Mouse (Mus musculus): ENCODE measurements around the gene Ubn1. TPM values are rescaled to one million over a fixed set of nuclear protein-coding genes. Genes with fewer than 3 reads are reported as not detected.

The Ubn1 gene
- polyA plus RNA-seq, 1 experiment from 2014 or later = 27.7 TPM

- no peaks in the 10 kb centered on the region for H3K27me3 ChIP-seq
- ChIA-PET CTCF (interaction anchor here (1.3 kb wide), 1 partner anchor 34 kb away, joined by 4 read pairs; no protein-coding TSS in a partner anchor), POLR2A (interaction anchor here (1.3 kb wide), 1 partner anchor 42 kb away, joined by 3 read pairs; no protein-coding TSS in a partner anchor)
- in situ Hi-C loops (cut with MboI; ENCODE audit: low pct_unique_long_range_greater_than_20kb) = loop anchor here (5.0 kb wide), 1 partner anchor 47 kb away; no protein-coding TSS in a partner anchor
- ATAC-seq = no peak
- TF ChIP-seq CTCF (IDR thresholded peaks at IDR 0.05) = no peak
- no peak for DNase-seq (ENCODE audit: low read depth, low spot score)
Observed at GRCm38 (mm10) chr16:5014578-5014977, 35.3 kb upstream of the Ubn1 start.

GRCm38 (mm10) chr16:5024021-5024420 lies 25.8 kb upstream of the Ubn1 start:
- in situ Hi-C loops (cut with MboI; ENCODE audit: low pct_unique_long_range_greater_than_20kb) = no loop called here
- no peaks in the 10 kb centered on the region for H3K27me3 ChIP-seq
- ChIA-PET POLR2A (no interaction called here), CTCF (interaction anchor here (1.4 kb wide), 1 partner anchor 10 kb away, joined by 5 read pairs; no protein-coding TSS in a partner anchor)
- DNase-seq (ENCODE audit: low read depth, low spot score) = no peak
- TF ChIP-seq CTCF (IDR thresholded peaks at IDR 0.05) = no peak
- ATAC-seq = no peak

- no peak for ATAC-seq
- CTCF ChIA-PET = interaction anchor here (1.6 to 2.0 kb wide), 2 partner anchors 12 to 14 kb away, joined by 4 to 6 read pairs; no protein-coding TSS in a partner anchor
- H3K27me3 ChIP-seq = no peaks in the 10 kb centered on the region
- in situ Hi-C loops (cut with MboI; ENCODE audit: low pct_unique_long_range_greater_than_20kb) = no loop called here
- POLR2A ChIA-PET = no interaction called here
- TF ChIP-seq CTCF (IDR thresholded peaks at IDR 0.05) = no peak
- no peak for DNase-seq (ENCODE audit: low read depth, low spot score)
Observed at GRCm38 (mm10) chr16:5029847-5030246, 20.0 kb upstream of the Ubn1 start.

- in situ Hi-C loops (cut with MboI; ENCODE audit: low pct_unique_long_range_greater_than_20kb) = no loop called here
- DNase-seq (ENCODE audit: low read depth, low spot score) (no peak), ATAC-seq (no peak)
- CTCF ChIA-PET = interaction anchor here (1.2 kb wide), 1 partner anchor 10 kb away, joined by 3 read pairs; no protein-coding TSS in a partner anchor
- no peaks in the 10 kb centered on the region for H3K27me3 ChIP-seq
- POLR2A ChIA-PET = no interaction called here
- no peak for TF ChIP-seq CTCF (IDR thresholded peaks at IDR 0.05)
Observed at GRCm38 (mm10) chr16:5035591-5035990, 14.3 kb upstream of the Ubn1 start.

- POLR2A ChIA-PET = interaction anchor here (0.6 to 0.9 kb wide), 2 partner anchors 20 to 122 kb away, joined by 3 read pairs; no protein-coding TSS in a partner anchor
Observed at GRCm38 (mm10) chr16:5036649-5037234, 13.1 kb upstream of the Ubn1 start.

GRCm38 (mm10) chr16:5045322-5045721 lies 4.5 kb upstream of the Ubn1 start:
- no peak for DNase-seq (ENCODE audit: low read depth, low spot score)
- CTCF ChIA-PET = interaction anchor here (1.0 kb wide), 1 partner anchor 9 kb away, joined by 3 read pairs; no protein-coding TSS in a partner anchor
- no peak for TF ChIP-seq CTCF (IDR thresholded peaks at IDR 0.05)
- POLR2A ChIA-PET = no interaction called here
- H3K27me3 ChIP-seq = no peaks in the 10 kb centered on the region
- ATAC-seq = no peak
- in situ Hi-C loops (cut with MboI; ENCODE audit: low pct_unique_long_range_greater_than_20kb) = no loop called here

More at GRCm38 (mm10) chr16:5036649-5037234, 13.1 kb upstream of the Ubn1 start:
- TF ChIP-seq CTCF (IDR thresholded peaks at IDR 0.05) = no peak
- in situ Hi-C loops (cut with MboI; ENCODE audit: low pct_unique_long_range_greater_than_20kb) = no loop called here
- H3K27me3 ChIP-seq = no peaks in the 10 kb centered on the region
- CTCF ChIA-PET = interaction anchor here (1.0 to 1.7 kb wide), 4 partner anchors 9 to 80 kb away, joined by 3 read pairs; partner anchors contain the start of gene Rogdi
- peak; percentile 55 for DNase-seq (ENCODE audit: low read depth, low spot score)
- ATAC-seq = peak; percentile 62

- ChIA-PET CTCF (no interaction called here), POLR2A (interaction anchor here (1.2 to 1.3 kb wide), 2 partner anchors 21 to 39 kb away, joined by 3 read pairs; no protein-coding TSS in a partner anchor)
- TF ChIP-seq CTCF (IDR thresholded peaks at IDR 0.05) = no peak
- H3K27me3 ChIP-seq = no peaks in the 10 kb centered on the region
- in situ Hi-C loops (cut with MboI; ENCODE audit: low pct_unique_long_range_greater_than_20kb) = no loop called here
- ATAC-seq = peak; percentile 32
- DNase-seq (ENCODE audit: low read depth, low spot score) = no peak
Observed at GRCm38 (mm10) chr16:5049182-5049773, 579 bp upstream of the Ubn1 start.

- POLR2A ChIA-PET = interaction anchor here (1.2 to 3.3 kb wide), 4 partner anchors 11 to 85 kb away, joined by 3 to 11 read pairs (median 3); no protein-coding TSS in a partner anchor
Observed at GRCm38 (mm10) chr16:5050251-5051110, 624 bp downstream of the Ubn1 start.

GRCm38 (mm10) chr16:5058114-5058513 lies 8.3 kb downstream of the Ubn1 start:
- DNase-seq (ENCODE audit: low read depth, low spot score) (no peak), ATAC-seq (no peak)
- no peak for TF ChIP-seq CTCF (IDR thresholded peaks at IDR 0.05)
- POLR2A ChIA-PET = no interaction called here
- no peaks in the 10 kb centered on the region for H3K27me3 ChIP-seq
- CTCF ChIA-PET = interaction anchor here (0.9 to 1.2 kb wide), 5 partner anchors 11 to 87 kb away, joined by 3 to 4 read pairs (median 4); no protein-coding TSS in a partner anchor
- in situ Hi-C loops (cut with MboI; ENCODE audit: low pct_unique_long_range_greater_than_20kb) = loop anchor here (10.0 kb wide), 1 partner anchor 87 kb away; the partner anchor contains the start of gene Sec14l5

More at GRCm38 (mm10) chr16:5050251-5051110, 624 bp downstream of the Ubn1 start:
- ATAC-seq (peak; percentile 65), DNase-seq (ENCODE audit: low read depth, low spot score) (no peak)
- CTCF ChIA-PET = interaction anchor here (0.8 kb wide), 1 partner anchor 85 kb away, joined by 3 read pairs; no protein-coding TSS in a partner anchor
- in situ Hi-C loops (cut with MboI; ENCODE audit: low pct_unique_long_range_greater_than_20kb) = loop anchor here (10.0 kb wide), 1 partner anchor 94 kb away; the partner anchor contains the start of gene Sec14l5
- TF ChIP-seq CTCF (IDR thresholded peaks at IDR 0.05) = no peak
- no peaks in the 10 kb centered on the region for H3K27me3 ChIP-seq

GRCm38 (mm10) chr16:5063472-5063871 lies 13.6 kb downstream of the Ubn1 start:
- in situ Hi-C loops (cut with MboI; ENCODE audit: low pct_unique_long_range_greater_than_20kb) = no loop called here
- no peak for ATAC-seq
- no peaks in the 10 kb centered on the region for H3K27me3 ChIP-seq
- TF ChIP-seq CTCF (IDR thresholded peaks at IDR 0.05) = no peak
- DNase-seq (ENCODE audit: low read depth, low spot score) = no peak
- ChIA-PET POLR2A (no interaction called here), CTCF (interaction anchor here (2.4 kb wide), 1 partner anchor 8 kb away, joined by 6 read pairs; no protein-coding TSS in a partner anchor)

All from Patski (cell line).